Comparison of ENCODE assay signal across 9 mouse cellular contexts in genomic region chr12:50301334-50301733, GRCm38 (mm10).
DNase-seq lines count a peak whose midpoint lies in the region; ATAC-seq lines count a peak whose summit lies in the region.
"Had no signal": no experiment of that assay in that cellular context is flagged by ENCODE, and none has a peak within 500 bp of the region (broad histone marks: within the 10 kb centered on the region; RNA-seq: fewer than 3 reads in every experiment).

No protein-coding gene starts in this region.

- H3K27me3 ChIP-seq in forebrain, embryonic 14.5 days (replicated peaks; ENCODE audit: control insufficient read depth, insufficient read depth, low read length), result no peaks in the 10 kb centered on the region
- H3K27me3 ChIP-seq in midbrain, embryonic 15.5 days (replicated peaks), result peaks cover 6% of the 10 kb centered on the region

- no peaks in the 10 kb centered on the region for H3K9me3 ChIP-seq in forebrain, embryonic 14.5 days (replicated peaks; ENCODE audit: control insufficient read depth, low read length)
- H3K9me3 ChIP-seq in midbrain, embryonic 15.5 days, result no peaks in the 10 kb centered on the region

- H3K9ac ChIP-seq in forebrain, embryonic 14.5 days (ENCODE audit: low read length), result no peak overlapping the region
- H3K9ac ChIP-seq in midbrain, embryonic 15.5 days, result no peak overlapping the region

- WGBS in forebrain, embryonic 14.5 days, result 19% methylated on average over 1 of the region's 1 CpGs
- 21% methylated on average over 1 of the region's 1 CpGs for WGBS in midbrain, embryonic 15.5 days

- no peaks in the 10 kb centered on the region for H3K36me3 ChIP-seq in forebrain, embryonic 14.5 days (ENCODE audit: control insufficient read depth, insufficient read depth, low read length)
- H3K36me3 ChIP-seq in midbrain, embryonic 15.5 days (replicated peaks), result no peaks in the 10 kb centered on the region

- intact Hi-C loops in left cerebral cortex, postnatal 36 days (cut with DNase I), result loop anchor here (5.0 kb wide), 1 partner anchor 929 kb away; no protein-coding TSS in a partner anchor

- peaks cover 9% of the 10 kb centered on the region for H3K4me1 ChIP-seq in forebrain, embryonic 14.5 days (ENCODE audit: control insufficient read depth, insufficient read depth, low read length)
- no peaks in the 10 kb centered on the region for H3K4me1 ChIP-seq in midbrain, embryonic 15.5 days

- peak; percentile 12 for DNase-seq in left cerebral cortex, adult 11 months (ENCODE audit: low spot score)
- DNase-seq in left cerebral cortex, postnatal 36 days (ENCODE audit: low spot score in 2 of 2), result no peak
- peak; percentile 73 for DNase-seq in brain, adult 2 months (ENCODE audit: low read depth, low spot score)
- peak; percentile 90 for DNase-seq in forebrain, embryonic 14.5 days (ENCODE audit: low spot score)
- DNase-seq in adrenal gland, adult 2 months, result no peak
- DNase-seq in spleen, adult 18-20 months, result no peak
- DNase-seq: thymus, postnatal 4 days had no signal

- no peak overlapping the region for H3K4me3 ChIP-seq in forebrain, embryonic 14.5 days (ENCODE audit: low read depth, low read length)
- no peak overlapping the region for H3K4me3 ChIP-seq in midbrain, embryonic 15.5 days

- H3K27ac ChIP-seq in forebrain, embryonic 14.5 days (ENCODE audit: low read depth, low read length), result no peak overlapping the region
- no peak overlapping the region for H3K27ac ChIP-seq in midbrain, embryonic 15.5 days

- H3K4me2 ChIP-seq in forebrain, embryonic 14.5 days (ENCODE audit: low read length), result no peak overlapping the region
- no peak overlapping the region for H3K4me2 ChIP-seq in midbrain, embryonic 15.5 days

- ATAC-seq in forebrain, embryonic 14.5 days, result peak; percentile 91
- peak; percentile 73; the same call in 1 of the 2 replicates for ATAC-seq in midbrain, embryonic 15.5 days (replicated peaks)
- no peak for ATAC-seq in activated CD4-positive, CD25-positive, alpha-beta regulatory T cell, adult 4 months

Comparison
In these comparisons a context has a peak if more than half of its experiments do, and no peak if none do; other contexts are left out.
1. DNase-seq: peak in left cerebral cortex, adult 11 months (single experiment), brain, adult 2 months (single experiment) and forebrain, embryonic 14.5 days (single experiment); none in left cerebral cortex, postnatal 36 days (0 of 2), adrenal gland, adult 2 months (single experiment) and spleen, adult 18-20 months (0 of 2).